8 mouse cellular contexts compared by ENCODE assay signal in the genomic region with DNA sequence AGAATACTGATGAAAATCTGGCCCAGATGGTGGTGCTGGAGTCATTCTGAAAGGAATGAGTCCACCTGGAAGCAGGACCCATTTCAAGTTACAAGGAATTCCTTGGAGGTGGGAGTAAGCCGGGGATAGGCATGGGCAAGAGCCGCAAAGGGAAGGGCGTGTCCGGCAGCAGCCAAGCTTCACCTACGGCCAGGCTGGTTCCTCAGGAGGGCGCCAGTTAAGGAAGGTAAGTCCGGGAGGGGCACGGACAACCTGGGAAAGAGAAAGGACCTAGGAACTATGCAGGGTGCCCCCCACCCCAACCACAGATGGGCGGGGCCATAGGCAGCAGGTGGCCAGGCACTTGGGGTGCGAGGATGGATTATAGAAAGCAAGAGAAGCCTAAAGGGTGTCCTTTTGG. TPM values are rescaled to one million over a fixed set of nuclear protein-coding genes. Genes with fewer than 3 reads are reported as not detected.
DNase-seq lines count a peak whose midpoint lies in the region; ATAC-seq and TF ChIP-seq lines count a peak whose summit lies in the region.

No protein-coding gene starts in this region.

- no peak for ATAC-seq in hindbrain, embryonic 12.5 days (ENCODE audit: low FRiP score)
- no peak for ATAC-seq in stomach, postnatal 0 days (ENCODE audit: low FRiP score, low TSS enrichment)

- DNase-seq in frontal cortex, postnatal 36 days (ENCODE audit: low spot score in 2 of 2): peak; percentile 30 to 31
- DNase-seq in frontal cortex, adult 2 months (ENCODE audit: extremely low spot score in 1 of 2, low spot score in 1 of 2): no peak
- peak; percentile 38 for DNase-seq in CD4-positive helper T cell, adult 2 months (ENCODE audit: low read depth, low spot score)
- peak; percentile 57 to 58 for DNase-seq in cerebellum, postnatal 14 days
- DNase-seq in lung, adult 2 months: peak; percentile 36
- peak; percentile 64 for DNase-seq in stomach, postnatal 0 days (ENCODE audit: low spot score)
- DNase-seq in layer of hippocampus, adult 9-10 months (ENCODE audit: low spot score): no peak

- H3K4me3 ChIP-seq in hindbrain, embryonic 12.5 days: peak overlapping the region; percentile 66
- peak overlapping the region; percentile 73 for H3K4me3 ChIP-seq in lung, adult 2 months (replicated peaks; ENCODE audit: extremely low read depth, low read depth, low read length)
- H3K4me3 ChIP-seq in stomach, postnatal 0 days (ENCODE audit: low read depth, low read length): peak overlapping the region; percentile 63

- no peak for TF ChIP-seq CTCF in lung, adult 2 months (IDR thresholded peaks at IDR 0.05; ENCODE audit: insufficient read depth, low read length)
- 0 out of 2 replicates have a peak, but pooled peaks have one; percentile 12 for TF ChIP-seq CTCF in stomach, postnatal 0 days (IDR thresholded peaks at IDR 0.05; ENCODE audit: low read depth)

- no peak for TF ChIP-seq EP300 in stomach, postnatal 0 days (optimal IDR thresholded peaks at IDR 0.05)

- no peaks in the 10 kb centered on the region for H3K36me3 ChIP-seq in hindbrain, embryonic 12.5 days
- H3K36me3 ChIP-seq in stomach, postnatal 0 days (ENCODE audit: control insufficient read depth, insufficient read depth, low read length): no peaks in the 10 kb centered on the region

- H3K4me2 ChIP-seq in hindbrain, embryonic 12.5 days (replicated peaks): peak overlapping the region; percentile 97
- peak overlapping the region; percentile 98 for H3K4me2 ChIP-seq in stomach, postnatal 0 days (replicated peaks; ENCODE audit: low read depth)

- WGBS in hindbrain, embryonic 12.5 days: 5% methylated on average over 10 of the region's 10 CpGs
- WGBS in lung, adult 2 months: 3% methylated on average over 10 of the region's 10 CpGs
- 5% methylated on average over 10 of the region's 10 CpGs for WGBS in stomach, postnatal 0 days

- no peak overlapping the region for H3K27ac ChIP-seq in hindbrain, embryonic 12.5 days
- no peak overlapping the region; the same call in 1 of the 2 replicates for H3K27ac ChIP-seq in stomach, postnatal 0 days (replicated peaks)

- peak overlapping the region; percentile 72 for H3K9ac ChIP-seq in hindbrain, embryonic 12.5 days
- H3K9ac ChIP-seq in stomach, postnatal 0 days (ENCODE audit: low read length): peak overlapping the region; percentile 73

- no peak for TF ChIP-seq POLR2A in lung, adult 2 months (IDR thresholded peaks at IDR 0.05; ENCODE audit: borderline replicate concordance, extremely low read depth, low read depth, low read length)

- H3K27me3 ChIP-seq in hindbrain, embryonic 12.5 days: peaks cover 21% of the 10 kb centered on the region
- no peaks in the 10 kb centered on the region for H3K27me3 ChIP-seq in stomach, postnatal 0 days (ENCODE audit: control insufficient read depth, insufficient read depth, low read length)

- peaks cover 17% of the 10 kb centered on the region for H3K4me1 ChIP-seq in hindbrain, embryonic 12.5 days
- peaks cover 7% of the 10 kb centered on the region; the same call in 1 of the 2 replicates for H3K4me1 ChIP-seq in lung, adult 2 months (ENCODE audit: control insufficient read depth, insufficient read depth, low read length)
- H3K4me1 ChIP-seq in stomach, postnatal 0 days (replicated peaks; ENCODE audit: control insufficient read depth, insufficient read depth): 0 out of 2 replicates have a peak, but pooled peaks cover 3% of the 10 kb centered on the region

- no peaks in the 10 kb centered on the region for H3K9me3 ChIP-seq in hindbrain, embryonic 12.5 days (replicated peaks)
- H3K9me3 ChIP-seq in stomach, postnatal 0 days (ENCODE audit: control insufficient read depth, low read length): no peaks in the 10 kb centered on the region

RNA-seq across cellular contexts. Expression of a gene that starts 1.8 kb away (rescaled TPM):
- 66.9 and 76.2 TPM in 2 replicates for polyA plus RNA-seq in frontal cortex, adult 2 months (2012; rRNA removed)
- polyA plus RNA-seq in hindbrain, embryonic 12.5 days (2016; fragmentation: Nextera tagmentation; extraction: Ambion mirVana): 20.6 and 24.2 TPM in 2 replicates
- polyA plus RNA-seq in lung, adult 2 months (2012; rRNA removed): 12.0 and 17.2 TPM in 2 replicates
- polyA plus RNA-seq in stomach, postnatal 0 days (2015; fragmentation: Nextera tagmentation; extraction: Ambion mirVana): 5.6 and 6.7 TPM in 2 replicates

Comparison
In these comparisons a context has a peak if more than half of its experiments do, and no peak if none do; other contexts are left out.
1. DNase-seq: peak in frontal cortex, postnatal 36 days (2 of 2), CD4-positive helper T cell, adult 2 months (single experiment), cerebellum, postnatal 14 days (2 of 2), lung, adult 2 months (single experiment) and stomach, postnatal 0 days (single experiment); none in frontal cortex, adult 2 months (0 of 2) and layer of hippocampus, adult 9-10 months (single experiment).
2. Peak in every context shown above with its lines, with median percentiles within 50 percentile points of each other: H3K4me3 ChIP-seq.